Mouse (Mus musculus): ENCODE results near the gene Rfx1.
A peak's percentile ranks its signal among the peaks of the same experiment; 100 is the strongest.

Rfx1 gene

DNA sequence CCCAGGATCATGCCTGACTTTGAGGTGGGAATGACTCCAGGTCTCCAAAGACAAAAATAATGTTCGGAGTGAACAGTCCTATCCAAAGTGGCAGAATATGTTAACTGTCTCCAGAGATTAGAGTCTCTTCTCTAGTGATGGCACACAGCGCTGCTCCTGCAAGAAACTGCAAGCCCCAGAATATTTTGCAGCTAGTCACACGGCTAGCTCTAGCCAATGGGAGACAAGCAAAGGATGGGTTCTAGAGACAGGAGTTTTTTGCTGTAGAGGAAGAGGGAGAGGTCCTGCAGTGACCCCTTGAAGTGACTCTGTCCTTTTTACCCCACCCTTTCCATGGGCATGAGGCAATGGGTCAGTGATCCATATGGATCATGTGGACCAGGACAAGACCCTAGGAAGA is 71.2 kb downstream of the Rfx1 start:
- no peak for DNase-seq (ENCODE audit: inconsistent age in 2 of 2, low spot score in 1 of 2)

GRCm38 (mm10) chr8:84140838-84141237 is 74.2 kb downstream of the Rfx1 start:
- no peak for DNase-seq (ENCODE audit: inconsistent age in 2 of 2, low spot score in 1 of 2)

- DNase-seq (ENCODE audit: inconsistent age in 2 of 2, low spot score in 1 of 2) = peak; percentile 50 to 69
These were observed 78.1 kb downstream of the Rfx1 start for GRCm38 (mm10) chr8:84144636-84145245.
